Mouse (Mus musculus): ENCODE results near the gene Mast4.

DNA sequence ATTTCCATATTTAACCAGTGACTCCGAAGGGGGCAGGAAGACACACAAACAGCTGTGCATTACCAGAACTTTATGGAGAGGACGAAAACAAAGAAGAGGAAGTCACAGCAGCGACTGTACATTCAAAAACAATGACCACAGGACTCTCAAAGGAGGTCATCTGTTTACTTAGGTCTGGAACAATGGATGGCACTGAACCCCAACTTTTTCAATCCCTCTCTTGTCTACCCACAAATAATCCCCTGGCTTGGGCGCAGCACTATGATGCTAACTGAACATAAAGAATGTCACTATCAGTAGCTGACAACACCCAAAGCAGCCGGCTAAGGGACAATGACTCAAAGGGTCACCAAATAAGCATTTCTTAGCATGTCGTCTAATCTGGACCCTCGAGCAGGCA lies 238.8 kb downstream of the Mast4 start:
- TF ChIP-seq ZC3H11A (IDR thresholded peaks at IDR 0.05; ENCODE audit: low read depth, low read length) (no peak), CTCF (IDR thresholded peaks at IDR 0.05 in 2 of 3, conservative IDR thresholded peaks at IDR 0.05 in 1 of 3; ENCODE audit: control insufficient read depth in 1 of 3, insufficient read depth in 1 of 3, low read depth in 2 of 3, low read length in 3 of 3, poor library complexity in 1 of 3, severe bottlenecking in 1 of 3) (no peak), KAT2A (conservative IDR thresholded peaks at IDR 0.05; ENCODE audit: low read depth, low read length) (no peak), ETS1 (IDR thresholded peaks at IDR 0.05; ENCODE audit: low read depth, low read length) (no peak), BHLHE40 (IDR thresholded peaks at IDR 0.05; ENCODE audit: borderline replicate concordance, low read depth, low read length) (no peak), USF1 (IDR thresholded peaks at IDR 0.05; ENCODE audit: low read depth, low read length) (no peak), MEF2A (IDR thresholded peaks at IDR 0.05; ENCODE audit: extremely low read depth, insufficient replicate concordance, low read depth, low read length, poor library complexity, severe bottlenecking) (no peak), POLR2A (IDR thresholded peaks at IDR 0.05; ENCODE audit: control insufficient read depth in 1 of 2, insufficient read depth in 1 of 2, low read depth in 1 of 2, low read length in 2 of 2, poor library complexity in 1 of 2) (no peak), EP300 (IDR thresholded peaks at IDR 0.05; ENCODE audit: low read depth in 1 of 2, low read length in 2 of 2) (no peak), ZMIZ1 (IDR thresholded peaks at IDR 0.05; ENCODE audit: low read depth, low read length) (no peak)

Measured in MEL (cell line).